Mouse (Mus musculus) liver, postnatal 0 days (tissue): ENCODE measurements around the gene Tgfb1i1. TPM values are rescaled to one million over a fixed set of nuclear protein-coding genes. Genes with fewer than 3 reads are reported as not detected.

Source experiments
- ATAC-seq: fragments of 200-750 bp; cut with Nextera tagmentation; 2 replicates; pipeline ENCODE4 v1.8.0; 2017; ENCODE audit warnings: mild to moderate bottlenecking, moderate library complexity
- DNase-seq: peaks from one replicate; pipeline ENCODE4 v3.0.0-alpha.2; 2016
- H3K27ac ChIP-seq: fragments of 300-500 bp; sonication (generic); 2 replicates; pipeline ENCODE4 v1.5.1; 2014; ENCODE audit warnings: antibody characterized with exemption, moderate library complexity, mild to moderate bottlenecking, low read depth
- H3K27me3 ChIP-seq: fragments of 300-500 bp; sonication (generic); 2 replicates; pipeline ENCODE4 v1.6.1; 2014; ENCODE audit warnings: low read length, control low read depth, mixed read lengths; ENCODE audit not compliant: insufficient read depth
- H3K36me3 ChIP-seq: fragments of 300-500 bp; sonication (generic); replicated peaks from 2 replicates; pipeline ENCODE4 v1.6.1; 2014; ENCODE audit warnings: mild to moderate bottlenecking, control low read depth, low read length, moderate library complexity, mixed read lengths; ENCODE audit not compliant: insufficient read depth
- H3K4me1 ChIP-seq: fragments of 300-500 bp; sonication (generic); 2 replicates; pipeline ENCODE4 v1.6.1; 2014; ENCODE audit warnings: antibody characterized with exemption, mild to moderate bottlenecking, control low read depth; ENCODE audit not compliant: insufficient read depth
- H3K4me2 ChIP-seq: fragments of 300-500 bp; sonication (generic); 2 replicates; pipeline ENCODE4 v1.6.1; 2014; ENCODE audit warnings: low read depth, mild to moderate bottlenecking, low read length, moderate library complexity, mixed read lengths
- H3K4me3 ChIP-seq: fragments of 300-500 bp; sonication (generic); 2 replicates; pipeline ENCODE4 v1.5.1; 2014; ENCODE audit warnings: low read depth, low read length
- H3K9ac ChIP-seq: fragments of 300-500 bp; sonication (generic); replicated peaks from 2 replicates; pipeline ENCODE4 v1.6.1; 2014; ENCODE audit warnings: mild to moderate bottlenecking, moderate library complexity
- H3K9me3 ChIP-seq: fragments of 300-500 bp; sonication (generic); 2 replicates; pipeline ENCODE4 v1.6.1; 2016; ENCODE audit warnings: mild to moderate bottlenecking, control low read depth, low read length, mixed read lengths
- CTCF ChIP-seq: sonication (generic); IDR thresholded peaks from 2 replicates; pipeline ENCODE4 v1.5.1; 2016; ENCODE audit warnings: antibody characterized with exemption, low read depth
- EP300 ChIP-seq: IDR thresholded peaks from 2 replicates; pipeline ENCODE4 v1.6.1; 2016; ENCODE audit warnings: antibody characterized with exemption, low read depth, mild to moderate bottlenecking
- WGBS: fragments of 180-500 bp; shearing (Covaris S2); extraction: QIAGEN DNeasy Blood & Tissue Kit; methylation state at CpG from one replicate; pipeline ENCODE4 v1.1.7; 2014; ENCODE audit not compliant: insufficient replicate concordance; 5-methylcytosine and 5-hydroxymethylcytosine counted together
- polyA plus RNA-seq: library from polyadenylated mRNA; unstranded; fragments of >200 nt; fragmentation: Nextera tagmentation; extraction: Ambion mirVana; gene quantifications from 2 replicates; pipeline ENCODE4 v1.2.1, GENCODE M21; 2015

Gene Tgfb1i1
- polyA plus RNA-seq, 1 experiment from 2014 or later, result 10.4 TPM

- no peak for TF ChIP-seq CTCF
- no peak for TF ChIP-seq EP300
- H3K27me3 ChIP-seq, result peaks cover 14% of the 10 kb centered on the region
- H3K4me2 ChIP-seq, result no peak overlapping the region
- H3K4me1 ChIP-seq, result peaks cover 10% of the 10 kb centered on the region
- H3K36me3 ChIP-seq, result no peaks in the 10 kb centered on the region; the same call in 1 of the 2 replicates
- no peaks in the 10 kb centered on the region for H3K9me3 ChIP-seq
- DNase-seq (no peak), ATAC-seq (no peak)
- 66% methylated on average over 5 of the region's 5 CpGs for WGBS
- no peak overlapping the region for H3K4me3 ChIP-seq
- no peak overlapping the region for H3K9ac ChIP-seq
- H3K27ac ChIP-seq, result no peak overlapping the region
Measured at GRCm38 (mm10) chr7:128249998-128250397, 3.4 kb downstream of the Tgfb1i1 start.

DNA sequence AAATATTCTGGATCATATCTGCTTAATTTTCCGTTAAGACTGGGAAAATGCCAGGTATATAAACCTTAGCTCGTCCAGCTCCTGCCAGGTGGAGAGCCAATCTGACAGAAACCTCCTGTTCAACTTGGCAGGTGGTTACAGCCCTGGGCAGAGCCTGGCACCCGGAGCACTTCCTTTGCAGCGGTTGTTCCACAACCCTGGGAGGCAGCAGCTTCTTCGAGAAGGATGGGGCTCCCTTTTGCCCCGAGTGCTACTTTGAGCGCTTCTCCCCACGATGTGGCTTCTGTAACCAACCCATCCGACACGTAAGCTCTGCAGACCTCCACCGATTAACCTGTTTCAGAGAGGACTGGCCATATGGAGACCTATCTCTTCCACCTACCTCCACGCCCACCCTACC, 5.3 kb downstream of the Tgfb1i1 start:
- no peak overlapping the region for H3K9ac ChIP-seq
- DNase-seq (no peak), ATAC-seq (no peak)
- H3K27me3 ChIP-seq, result peaks cover 11% of the 10 kb centered on the region
- H3K4me1 ChIP-seq, result peaks cover 6% of the 10 kb centered on the region
- no peak overlapping the region for H3K27ac ChIP-seq
- H3K4me2 ChIP-seq, result no peak overlapping the region
- TF ChIP-seq EP300 (no peak), CTCF (no peak)
- 45% methylated on average over 12 of the region's 12 CpGs for WGBS
- H3K9me3 ChIP-seq, result no peaks in the 10 kb centered on the region
- H3K36me3 ChIP-seq, result no peaks in the 10 kb centered on the region
- H3K4me3 ChIP-seq, result no peak overlapping the region

DNA sequence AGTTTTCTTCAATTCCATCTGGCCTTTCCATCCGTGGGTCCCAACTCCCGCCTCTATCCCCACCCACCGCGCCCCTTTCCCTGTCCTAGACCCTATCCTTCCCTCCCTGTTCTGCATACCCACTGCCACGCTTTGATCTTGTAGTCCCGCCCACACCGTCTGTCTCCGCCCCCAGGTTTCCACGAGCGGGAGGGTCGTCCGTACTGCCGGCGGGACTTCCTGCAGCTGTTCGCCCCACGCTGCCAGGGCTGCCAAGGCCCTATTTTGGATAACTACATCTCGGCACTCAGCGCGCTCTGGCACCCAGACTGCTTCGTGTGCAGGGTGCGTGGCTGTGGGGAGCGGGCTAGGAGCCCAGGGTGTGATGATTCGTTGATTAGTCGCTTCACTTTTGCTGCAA, 6.0 kb downstream of the Tgfb1i1 start:
- ATAC-seq, result no peak
- peaks cover 9% of the 10 kb centered on the region for H3K27me3 ChIP-seq

DNA sequence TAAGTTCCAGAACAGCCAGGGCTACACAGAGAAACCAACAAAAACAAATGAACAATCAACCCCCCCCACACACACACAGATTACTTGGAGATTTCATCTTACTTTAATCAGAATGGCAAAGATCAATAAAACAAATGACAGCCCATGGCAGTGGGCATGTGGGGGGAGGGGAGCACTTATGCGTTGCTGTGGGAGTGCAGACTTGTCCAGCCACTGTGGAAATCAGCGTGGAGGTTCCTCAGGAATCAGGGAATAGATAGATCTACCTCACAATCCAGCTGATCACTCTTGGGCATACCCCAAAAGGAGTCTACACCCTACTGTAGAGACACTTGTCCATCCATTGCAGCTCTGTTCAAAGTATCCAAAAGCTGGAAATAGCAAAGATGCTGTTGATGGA, 8.4 kb downstream of the Tgfb1i1 start:
- TF ChIP-seq EP300, result no peak
- no peak for TF ChIP-seq CTCF
- Histone ChIP-seq H3K9me3 (no peaks in the 10 kb centered on the region), H3K9ac (no peak overlapping the region), H3K4me2 (no peak overlapping the region), H3K4me1 (0 out of 2 replicates have a peak, but pooled peaks cover 3% of the 10 kb centered on the region), H3K36me3 (no peaks in the 10 kb centered on the region), H3K27ac (no peak overlapping the region), H3K4me3 (no peak overlapping the region), H3K27me3 (peaks cover 9% of the 10 kb centered on the region)
- WGBS, result 48% methylated on average over 2 of the region's 2 CpGs
- ATAC-seq, result no peak
- DNase-seq, result no peak

More for the DNA sequence above, 6.0 kb downstream of the Tgfb1i1 start:
- Histone ChIP-seq H3K4me3 (no peak overlapping the region), H3K36me3 (no peaks in the 10 kb centered on the region), H3K9me3 (no peaks in the 10 kb centered on the region), H3K4me2 (peak overlapping the region; percentile 40; the same call in 1 of the 2 replicates), H3K4me1 (peaks cover 3% of the 10 kb centered on the region; the same call in 1 of the 2 replicates), H3K9ac (no peak overlapping the region), H3K27ac (no peak overlapping the region)
- TF ChIP-seq EP300 (no peak), CTCF (no peak)
- 23% methylated on average over 24 of the region's 24 CpGs for WGBS
- DNase-seq, result peak; percentile 26

DNA sequence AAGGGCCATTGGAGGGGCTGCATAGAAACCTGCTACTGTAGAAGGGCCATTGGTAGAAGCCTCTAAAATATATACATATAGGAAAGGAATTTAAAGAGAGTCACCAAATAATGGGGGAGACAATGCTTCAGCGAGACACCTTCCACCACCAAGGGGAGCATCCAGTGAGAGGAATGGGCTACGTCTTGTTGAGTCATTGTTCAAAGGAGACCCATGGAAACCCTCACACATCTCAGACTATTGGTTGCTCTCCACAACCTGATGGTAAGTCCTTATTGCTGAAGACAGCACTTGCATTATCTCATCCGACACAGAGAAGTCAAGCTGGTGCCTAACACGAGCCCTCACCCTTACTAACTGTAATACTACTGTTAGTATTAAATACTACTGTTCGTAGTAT, 9.1 kb downstream of the Tgfb1i1 start:
- no peak for TF ChIP-seq CTCF
- no peak for TF ChIP-seq EP300
- Histone ChIP-seq H3K9me3 (no peaks in the 10 kb centered on the region), H3K4me3 (no peak overlapping the region), H3K9ac (no peak overlapping the region), H3K27ac (no peak overlapping the region), H3K4me2 (no peak overlapping the region), H3K27me3 (peaks cover 9% of the 10 kb centered on the region), H3K36me3 (no peaks in the 10 kb centered on the region), H3K4me1 (0 out of 2 replicates have a peak, but pooled peaks cover 3% of the 10 kb centered on the region)
- ATAC-seq (no peak), DNase-seq (no peak)
- WGBS, result 83% methylated on average over 5 of the region's 5 CpGs

GRCm38 (mm10) chr7:128256783-128257334, 10.2 kb downstream of the Tgfb1i1 start:
- Histone ChIP-seq H3K9me3 (no peaks in the 10 kb centered on the region), H3K27ac (no peak overlapping the region), H3K4me1 (0 out of 2 replicates have a peak, but pooled peaks cover 3% of the 10 kb centered on the region), H3K36me3 (no peaks in the 10 kb centered on the region), H3K4me2 (no peak overlapping the region), H3K4me3 (no peak overlapping the region), H3K9ac (no peak overlapping the region), H3K27me3 (peaks cover 9% of the 10 kb centered on the region)
- DNase-seq (no peak), ATAC-seq (no peak)
- 51% methylated on average over 5 of the region's 5 CpGs for whole genome bisulfite sequencing
- no peak for TF ChIP-seq EP300
- no peak for TF ChIP-seq CTCF
